Mouse (Mus musculus) regulatory T cell (primary cell): Measurements from ENCODE around the gene Map1b.

Experiments used
- in situ Hi-C: fragments of 300-600 bp; cut with MboI, MseI; formaldehyde crosslinking; loops from one replicate; pipeline ENCODE4 v1.15.1; 2025; ENCODE audit warnings: high pct_unique_total_duplicates

The Map1b gene

DNA sequence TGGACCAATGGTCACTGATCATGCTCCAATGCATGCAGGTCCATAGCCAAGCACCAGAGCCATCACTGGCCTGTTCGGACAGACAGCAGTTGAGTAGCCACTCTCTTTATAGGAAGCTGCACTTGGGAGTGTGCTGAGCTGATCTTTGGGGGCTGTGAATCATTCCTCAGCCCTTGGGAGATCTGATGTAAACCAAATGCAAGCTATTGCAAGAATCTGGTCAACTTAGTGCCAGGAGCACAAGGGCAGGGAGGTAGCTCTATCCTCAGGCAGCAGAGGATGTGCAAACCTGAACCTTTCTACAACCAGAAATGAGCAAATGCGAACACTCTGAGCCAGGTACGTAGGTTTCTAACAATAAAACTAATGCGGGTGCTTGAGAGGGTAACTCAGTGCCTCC, 26.3 kb downstream of the Map1b start:
- in situ Hi-C loops = no loop called here

DNA sequence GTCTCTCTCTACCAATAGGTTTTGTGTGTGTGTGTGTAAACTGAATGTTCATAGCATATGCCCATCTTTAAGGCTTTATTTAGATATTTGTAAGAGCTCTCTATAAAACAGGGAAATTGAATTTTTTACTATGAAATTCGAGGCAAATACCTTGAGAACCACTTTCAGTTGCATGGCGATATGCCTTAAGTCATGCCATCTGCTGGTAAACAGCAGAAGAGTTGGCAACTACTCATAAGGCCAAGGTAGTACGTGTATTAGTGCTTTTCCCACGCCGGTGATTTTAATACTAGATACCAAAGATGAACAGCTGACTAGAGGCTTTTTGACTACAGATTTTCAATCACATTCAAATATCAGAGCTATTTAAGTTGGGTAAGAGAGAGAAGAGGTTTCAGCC, 27.2 kb downstream of the Map1b start:
- in situ Hi-C loops = no loop called here

DNA sequence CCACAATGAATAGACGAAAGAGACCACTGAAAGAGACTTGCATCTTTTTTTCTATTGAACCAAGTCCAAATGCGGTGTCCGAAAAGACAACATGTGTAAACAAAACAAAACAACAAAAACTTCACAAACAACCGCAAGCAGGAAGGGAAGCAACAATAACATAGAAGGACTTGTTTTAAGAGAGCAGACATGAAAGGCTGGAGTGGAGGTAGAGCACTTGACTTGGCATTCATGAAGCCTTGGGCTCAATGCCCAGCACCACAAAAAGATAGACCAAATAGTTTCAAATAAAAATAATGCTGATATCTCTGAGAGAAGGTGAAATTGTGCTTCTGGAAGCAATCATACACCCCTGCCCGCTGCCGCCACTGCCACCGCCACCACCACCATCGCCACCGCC, 30.5 kb downstream of the Map1b start:
- in situ Hi-C loops = no loop called here

DNA sequence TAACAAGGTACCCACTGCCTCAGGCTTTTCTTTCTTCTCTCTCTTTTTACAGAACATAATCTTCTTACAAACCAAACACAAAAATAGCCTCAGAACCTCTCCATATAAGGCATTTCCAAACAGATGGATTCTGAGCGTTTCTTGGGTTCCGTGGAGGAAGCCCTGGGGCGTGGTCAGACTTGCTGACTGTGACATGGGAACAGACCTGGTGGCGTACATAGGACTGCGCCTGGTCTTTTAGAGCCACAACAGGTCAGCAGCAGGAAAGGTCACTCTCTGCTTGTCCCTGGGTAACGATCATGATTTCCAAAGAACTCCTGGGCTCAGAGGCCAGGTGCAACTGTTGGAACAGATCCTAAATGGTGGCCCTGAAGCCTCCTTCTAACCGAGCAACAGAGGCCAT, 31.0 kb downstream of the Map1b start:
- in situ Hi-C loops = no loop called here

DNA sequence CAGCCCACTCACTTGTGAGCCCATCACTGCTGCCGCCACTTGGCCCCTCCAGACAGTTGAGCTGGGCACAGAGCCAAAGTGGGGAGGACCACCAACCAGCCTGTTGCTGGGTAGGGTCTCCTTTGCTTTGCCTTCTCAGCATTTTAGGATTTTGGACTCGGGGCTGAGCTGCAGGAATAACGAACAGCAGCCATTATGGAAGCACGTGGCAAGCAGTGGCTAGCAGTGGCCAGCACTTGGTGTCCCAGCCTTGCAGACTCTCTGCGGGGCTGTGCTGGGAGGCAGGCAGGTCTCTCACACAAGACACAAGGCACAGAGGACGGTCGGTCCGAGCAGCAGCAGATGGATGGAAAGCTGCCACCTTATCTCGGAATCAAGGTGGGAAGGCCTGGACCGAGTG, 31.4 kb downstream of the Map1b start:
- in situ Hi-C loops = no loop called here

DNA sequence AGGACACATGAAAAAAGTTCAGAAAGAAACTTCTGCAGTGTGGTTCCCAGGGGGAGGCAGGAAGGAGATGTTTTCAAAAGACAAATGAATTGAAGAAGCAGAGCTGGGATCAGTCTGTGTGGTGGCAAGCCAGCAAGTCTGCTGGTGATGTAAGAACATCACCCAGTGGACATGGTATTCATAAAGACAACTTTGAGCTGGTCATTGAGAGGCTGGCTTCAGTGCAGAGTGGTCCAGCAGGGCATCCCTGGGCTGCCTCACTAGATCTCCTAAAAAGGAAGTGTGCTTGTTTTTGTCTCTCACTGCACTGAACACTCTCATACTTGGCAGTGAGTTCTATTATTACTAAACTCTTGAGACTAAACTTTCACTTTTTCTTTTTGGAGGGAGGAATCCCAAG, 32.9 kb downstream of the Map1b start:
- in situ Hi-C loops = no loop called here

DNA sequence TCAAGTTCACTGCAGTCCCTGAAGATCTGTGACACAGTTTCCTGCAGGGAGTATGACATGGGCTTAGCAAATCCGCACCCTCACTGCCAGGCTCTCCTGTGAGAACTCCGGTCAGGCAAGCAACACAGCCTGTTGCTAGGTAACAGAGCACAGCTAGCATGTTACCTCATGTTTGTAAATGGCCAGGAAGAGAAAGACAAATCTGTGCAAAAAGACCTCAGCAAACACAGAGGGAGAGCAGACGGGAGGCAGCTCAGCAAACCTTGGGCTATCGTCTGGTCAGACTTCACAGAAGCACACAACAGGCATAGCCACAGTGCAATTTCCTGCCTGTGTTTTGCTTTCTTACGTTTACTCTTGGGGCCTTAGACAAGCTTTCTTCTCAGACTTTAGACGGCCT, 40.9 kb downstream of the Map1b start:
- in situ Hi-C loops = no loop called here

DNA sequence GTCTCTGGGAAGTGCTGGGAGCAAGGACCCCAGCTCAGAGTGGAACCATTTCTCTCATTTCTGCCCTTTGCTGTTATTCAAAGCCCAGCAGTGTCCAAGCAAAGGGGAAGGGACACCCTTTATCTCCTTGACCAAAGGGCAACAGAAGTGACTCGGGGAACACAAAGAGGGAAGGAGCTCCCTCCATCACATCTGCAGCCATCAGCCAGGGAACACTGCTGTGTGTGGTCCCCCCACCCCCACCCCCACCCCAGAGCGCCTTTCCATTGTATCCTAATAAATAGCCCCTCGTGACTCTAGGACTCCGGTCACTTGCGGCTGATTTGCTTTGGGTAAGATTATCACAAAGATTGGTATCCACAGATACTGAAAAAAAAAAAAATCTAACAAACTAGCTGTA, 41.3 kb downstream of the Map1b start:
- in situ Hi-C loops = no loop called here

DNA sequence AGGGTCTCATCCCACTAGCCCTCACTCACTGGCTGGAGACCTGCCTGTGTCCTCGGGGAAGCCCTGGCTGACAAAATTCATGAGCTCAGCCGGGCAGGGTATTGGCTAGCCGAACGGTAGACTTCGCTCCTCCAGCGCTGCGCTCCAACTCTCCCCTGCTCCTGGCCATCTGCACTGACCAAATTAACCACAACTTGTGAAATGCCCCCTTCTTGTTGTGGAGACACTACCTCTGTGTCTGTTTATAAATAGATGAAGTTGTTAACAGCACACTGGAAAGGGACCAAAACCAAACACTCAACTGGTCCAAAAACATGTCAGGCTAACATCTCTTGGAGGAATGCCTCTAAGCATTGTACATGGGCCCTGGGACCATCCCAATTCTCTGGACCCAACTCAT, 42.2 kb downstream of the Map1b start:
- in situ Hi-C loops = no loop called here

DNA sequence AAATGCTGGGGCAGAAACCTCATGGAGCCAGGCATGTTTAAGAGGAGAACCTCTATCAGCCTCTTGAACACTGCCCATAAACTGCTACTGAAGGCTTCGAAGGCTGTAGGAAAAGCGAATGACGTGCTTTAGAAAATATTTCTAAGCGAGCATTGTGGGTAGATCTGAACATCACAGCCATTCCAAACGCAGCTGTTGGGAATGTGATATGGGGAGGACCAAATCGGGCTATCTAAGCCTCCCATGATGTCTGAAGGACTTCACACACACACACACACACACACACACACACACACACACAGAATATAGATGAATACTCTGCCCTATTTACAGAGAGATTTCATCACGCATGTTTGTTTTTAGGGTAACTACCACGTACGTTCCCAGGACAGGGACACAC, 44.3 kb downstream of the Map1b start:
- in situ Hi-C loops = no loop called here

DNA sequence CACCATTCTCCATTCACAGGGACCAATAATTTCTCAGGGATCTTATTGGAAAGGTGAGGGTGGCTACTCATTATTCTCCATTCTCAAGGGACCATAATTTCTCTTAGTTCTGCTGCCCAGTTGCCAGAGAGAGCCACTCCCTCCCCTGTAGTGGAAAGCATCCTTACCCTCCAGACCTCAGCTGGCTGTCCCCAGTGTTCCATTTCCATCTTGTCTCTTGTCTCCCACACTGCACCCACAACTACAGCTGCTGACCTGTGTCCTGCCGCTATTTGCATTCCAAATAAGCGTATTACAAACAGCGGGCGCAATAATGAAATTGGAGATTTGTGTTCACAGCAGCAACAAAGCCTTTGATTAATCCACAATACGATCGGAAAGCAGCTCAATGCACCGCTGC, 46.3 kb downstream of the Map1b start:
- in situ Hi-C loops = no loop called here

DNA sequence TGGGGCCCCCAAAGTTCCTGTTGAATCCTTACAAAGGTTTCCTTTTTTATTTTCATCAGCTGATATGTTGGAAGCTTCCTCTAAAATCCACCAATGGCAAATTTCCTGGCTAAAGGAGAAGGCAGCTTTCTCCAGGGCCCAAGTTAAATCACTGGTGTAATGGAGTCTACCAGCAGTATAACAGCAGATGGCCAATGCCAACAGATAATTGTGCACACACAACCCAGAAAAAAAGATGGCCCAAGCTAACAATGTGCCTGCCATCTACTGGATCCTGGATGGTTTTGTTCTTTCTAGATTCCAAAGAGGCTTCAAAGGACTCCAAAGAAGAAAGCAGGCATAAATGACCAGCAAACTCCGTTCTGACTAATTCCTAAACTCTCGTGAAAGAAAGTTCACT, 48.1 kb downstream of the Map1b start:
- in situ Hi-C loops = no loop called here

DNA sequence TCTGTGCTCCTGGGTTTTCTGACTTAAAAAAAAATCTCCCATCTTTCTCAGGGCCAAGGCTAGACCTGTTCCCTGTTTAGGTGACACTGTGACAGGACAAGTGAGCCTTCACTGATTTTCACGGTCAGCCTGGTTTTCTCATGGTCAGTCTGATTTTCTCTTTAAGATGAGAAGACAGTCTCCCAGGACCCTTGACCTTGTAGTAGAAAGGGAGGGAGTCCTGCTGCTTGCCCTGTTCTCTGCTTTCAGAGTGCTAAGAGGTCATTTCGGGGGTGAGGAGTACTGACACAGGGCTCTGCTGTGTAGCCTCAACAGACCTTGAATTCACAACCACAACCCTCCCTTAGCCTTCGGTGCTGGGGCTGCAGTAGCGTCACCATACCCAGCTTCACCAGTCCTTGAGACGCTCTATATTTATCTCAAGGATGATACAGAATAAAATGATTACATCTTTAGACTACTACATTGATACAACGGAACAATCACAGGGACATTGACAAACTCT, 49.5 kb downstream of the Map1b start:
- in situ Hi-C loops = no loop called here

DNA sequence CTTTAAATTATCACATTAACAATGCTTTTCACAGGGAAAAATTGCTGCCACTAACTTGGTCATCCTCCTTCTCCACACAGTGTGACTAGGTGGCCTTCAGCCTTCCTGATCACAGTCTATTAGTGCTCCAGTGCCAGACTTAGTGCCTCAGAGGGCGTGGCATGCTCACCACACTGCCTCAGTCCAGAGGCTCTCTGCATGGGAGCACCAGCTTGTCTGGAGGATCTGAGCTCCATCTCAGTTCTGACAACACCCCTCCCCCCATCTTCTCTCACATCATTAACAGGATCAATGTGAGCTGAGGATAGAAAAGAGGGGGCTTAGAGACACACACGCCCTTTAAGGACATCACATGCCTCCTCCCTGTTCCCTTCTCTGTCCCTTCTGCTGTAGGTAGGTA, 50.3 kb downstream of the Map1b start:
- in situ Hi-C loops = no loop called here

DNA sequence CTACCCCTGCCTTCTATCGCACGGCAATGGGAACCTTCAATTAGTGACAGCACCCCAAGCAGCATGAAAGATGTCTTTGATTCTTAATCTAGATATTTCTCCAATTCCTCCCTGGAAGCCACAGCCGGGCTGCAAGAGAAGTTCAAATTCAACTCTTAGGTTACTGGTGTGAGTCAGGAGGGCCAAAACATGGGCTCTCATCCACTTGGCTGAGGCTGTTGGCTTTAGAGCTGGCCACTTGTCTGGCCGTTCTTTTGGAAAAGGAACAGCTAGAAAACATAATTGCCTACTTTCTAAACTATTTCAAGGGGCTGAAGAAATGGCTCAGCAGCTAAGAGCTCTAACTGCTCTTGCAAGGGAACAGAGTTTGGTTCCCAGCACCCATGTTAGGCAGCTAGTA, 51.8 kb downstream of the Map1b start:
- in situ Hi-C loops = no loop called here

DNA sequence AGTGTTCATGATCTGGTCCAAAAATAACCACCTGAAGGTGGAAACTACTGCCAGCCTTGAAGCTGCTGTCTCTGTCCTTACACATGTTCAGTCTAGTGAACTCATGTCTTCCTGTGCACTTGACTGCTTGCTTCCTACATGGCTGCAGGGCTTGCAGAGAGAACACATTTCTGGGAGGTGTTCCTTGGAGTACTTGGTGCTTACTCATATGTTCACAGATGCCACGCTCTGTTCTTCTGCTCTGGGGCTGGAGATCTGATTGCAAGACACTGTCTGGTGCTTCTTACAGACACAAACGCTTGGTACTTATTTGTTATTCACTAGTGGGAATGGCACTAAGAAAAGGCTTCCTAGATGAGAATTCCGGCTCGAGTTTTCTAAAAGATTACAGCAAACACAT, 54.5 kb downstream of the Map1b start:
- in situ Hi-C loops = no loop called here

DNA sequence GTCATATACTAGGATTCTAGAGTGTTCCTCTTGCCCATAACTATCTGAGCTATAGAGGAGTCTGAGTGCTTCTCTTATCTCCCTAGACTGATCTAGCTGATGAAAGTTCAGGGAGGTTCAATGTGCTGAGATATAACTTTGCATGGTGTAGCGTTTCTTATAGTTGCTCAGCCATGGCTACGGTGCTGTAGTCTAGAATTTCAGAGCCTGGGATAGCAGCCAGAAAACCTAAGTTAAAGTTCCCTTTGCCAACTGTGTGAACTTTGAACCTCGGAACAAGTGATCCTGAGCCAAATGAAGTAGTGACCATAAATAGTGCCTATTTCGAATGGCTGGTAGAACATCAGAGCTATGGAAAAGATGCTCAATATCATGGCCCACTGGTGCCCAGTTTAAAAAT, 56.7 kb downstream of the Map1b start:
- in situ Hi-C loops = no loop called here

DNA sequence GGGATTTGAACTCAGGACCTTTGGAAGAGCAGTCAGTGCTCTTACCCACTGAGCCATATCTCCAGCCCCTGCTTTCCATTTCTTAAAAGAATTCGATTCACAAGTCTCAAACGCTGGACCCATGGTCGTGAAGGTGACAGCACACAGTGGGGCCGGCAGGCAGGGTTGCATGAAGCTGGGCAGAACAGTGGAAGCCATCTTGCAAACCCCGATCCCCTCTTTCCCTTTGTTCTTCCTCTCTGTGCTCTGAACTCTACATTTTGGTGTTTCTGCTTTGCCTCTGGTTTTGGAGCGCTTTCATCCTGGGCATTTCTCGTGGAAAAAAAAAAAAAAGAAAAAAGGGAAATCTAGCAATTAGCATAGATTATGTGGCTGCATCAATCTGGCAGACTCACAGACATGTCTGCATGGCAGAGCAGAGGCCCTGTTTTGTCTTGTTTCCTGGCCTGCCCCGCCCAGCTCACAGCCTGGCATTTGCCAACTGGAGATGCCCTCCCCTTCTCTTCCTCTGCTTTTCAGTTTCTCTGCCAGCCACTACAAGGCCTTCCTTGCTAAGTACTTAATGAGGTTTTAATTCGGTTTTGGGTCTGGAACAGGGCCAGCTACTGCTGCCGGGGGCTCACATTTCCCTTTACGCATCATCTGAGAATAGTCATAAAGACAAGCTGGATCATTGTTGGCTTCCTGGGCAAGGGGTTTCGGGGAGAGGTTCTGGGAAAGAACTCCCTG, 57.5 kb downstream of the Map1b start:
- in situ Hi-C loops = no loop called here

DNA sequence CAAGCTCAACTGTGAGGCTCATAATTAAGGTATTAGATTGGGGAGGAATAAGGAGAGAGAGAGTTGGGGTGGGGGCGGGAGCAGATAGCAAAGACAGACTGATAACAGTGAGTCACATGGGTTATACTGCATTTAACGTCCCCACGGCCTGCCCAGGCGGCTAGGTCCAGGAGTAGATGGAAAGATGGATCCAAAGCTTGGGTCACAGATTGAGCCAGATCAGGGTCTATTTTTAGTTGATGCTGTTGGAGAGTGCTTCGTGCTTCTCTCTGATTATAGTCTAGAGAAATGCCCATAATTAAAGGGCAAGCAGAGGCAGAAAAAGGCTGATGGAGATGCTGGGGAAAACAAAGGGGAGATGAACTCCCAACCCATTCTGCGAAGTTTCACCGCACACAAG, 61.4 kb downstream of the Map1b start:
- in situ Hi-C loops = no loop called here

DNA sequence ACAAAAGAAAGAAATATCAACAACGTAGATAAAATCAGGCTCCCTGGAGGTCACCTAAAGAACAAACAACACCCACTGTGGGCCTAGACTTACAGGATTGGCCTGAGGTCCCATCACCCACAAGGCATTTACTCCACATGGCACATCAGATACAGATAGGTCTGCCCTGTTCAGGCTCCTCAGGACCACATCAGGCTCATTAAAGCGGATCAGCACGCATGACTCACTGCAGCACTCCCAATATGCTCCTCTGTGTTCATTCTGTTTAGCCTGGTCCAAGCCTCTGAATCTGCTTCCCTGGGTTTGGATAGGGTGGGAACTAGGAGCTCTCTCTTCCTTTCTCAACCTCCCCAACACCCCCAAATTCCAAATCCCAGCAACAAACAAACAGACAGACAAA, 63.9 kb downstream of the Map1b start:
- in situ Hi-C loops = no loop called here

DNA sequence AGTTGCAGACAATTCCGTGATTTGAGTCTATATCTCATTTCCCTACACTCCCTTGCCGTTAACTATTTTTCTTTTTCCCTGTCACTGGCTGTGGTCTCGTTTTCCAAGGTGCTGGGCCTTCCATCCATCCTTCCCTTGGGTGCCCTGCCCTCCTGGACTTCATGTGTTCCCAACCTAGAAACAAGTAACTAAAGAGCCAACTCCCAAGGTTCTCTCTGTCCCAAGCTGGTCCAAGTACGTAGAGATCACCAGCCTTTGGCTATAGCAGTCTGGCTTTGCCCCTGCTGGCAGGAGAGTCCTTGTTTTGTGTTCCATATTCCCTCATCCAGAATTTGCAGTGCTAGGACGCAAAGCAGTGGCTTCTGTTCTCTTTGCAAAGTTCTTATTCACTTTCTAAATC, 65.1 kb downstream of the Map1b start:
- in situ Hi-C loops = no loop called here

DNA sequence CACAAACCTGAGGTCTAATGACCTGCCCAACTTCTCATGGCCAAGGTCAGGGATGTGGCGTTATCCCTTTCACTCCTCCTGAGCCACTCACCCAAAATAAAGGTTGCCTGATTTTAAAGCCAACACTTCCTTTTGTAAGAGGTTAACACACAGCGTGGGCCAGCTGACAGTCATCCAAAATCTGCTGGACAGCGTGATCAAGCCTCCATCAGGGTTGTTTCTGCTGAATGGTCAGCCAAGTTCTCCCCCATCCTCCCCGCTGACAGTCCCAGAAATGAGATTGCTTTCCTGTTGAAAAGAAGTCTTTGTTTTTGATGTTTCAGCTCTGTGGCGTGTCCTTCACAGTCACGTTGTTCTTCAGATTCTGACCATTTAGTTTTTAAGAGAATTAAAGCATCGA, 65.6 kb downstream of the Map1b start:
- in situ Hi-C loops = no loop called here

DNA sequence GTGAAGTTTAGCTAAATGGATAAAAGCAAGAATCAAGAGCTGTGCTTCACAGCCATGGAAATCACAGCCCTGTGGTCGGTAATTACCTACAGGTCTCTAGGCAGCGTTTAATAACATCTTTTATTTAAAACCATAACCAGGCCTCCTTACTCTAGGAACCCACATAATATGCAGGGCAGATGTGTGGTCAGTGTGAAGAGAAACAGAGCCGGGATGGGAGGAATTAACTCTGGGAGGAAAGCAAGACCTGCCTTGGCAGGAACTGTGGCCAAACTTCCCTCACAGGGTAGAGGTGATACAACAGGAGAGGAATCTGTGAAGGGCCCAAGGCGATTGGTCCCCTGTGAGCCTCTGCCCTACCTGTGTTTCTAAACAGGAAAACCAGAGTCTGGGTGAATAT, 66.8 kb downstream of the Map1b start:
- in situ Hi-C loops = no loop called here

DNA sequence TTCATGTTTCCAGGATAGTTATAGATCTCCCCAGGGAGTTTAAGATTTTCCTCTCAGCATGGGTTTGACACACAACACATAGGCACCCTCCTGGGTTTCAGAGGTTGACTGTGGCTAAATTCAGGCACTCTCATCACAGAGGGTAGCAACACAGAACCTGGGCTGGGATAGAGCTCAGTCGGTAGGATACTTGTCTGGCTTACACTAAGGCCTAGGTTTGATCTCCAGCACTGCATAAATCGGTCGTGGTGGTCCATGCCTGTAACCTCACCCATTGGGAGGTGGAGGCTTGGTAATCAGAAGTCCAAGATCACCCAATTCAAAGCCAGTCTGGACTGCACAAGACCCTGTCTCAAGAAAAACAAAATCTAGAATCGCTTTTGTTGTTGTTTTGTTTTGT, 68.1 kb downstream of the Map1b start:
- in situ Hi-C loops = no loop called here
